Mouse (Mus musculus) spleen, adult 2 months (tissue): ENCODE results near the gene Gm20716.

Experiments
- CTCF ChIP-seq: fragments of 200-500 bp; IDR thresholded peaks from 2 replicates; pipeline ENCODE4 v1.5.1; 2011; ENCODE audit warnings: mild to moderate bottlenecking, inconsistent platforms; ENCODE audit not compliant: insufficient read depth, insufficient read length, insufficient replicate concordance; ENCODE audit errors: extremely low read depth
- POLR2A ChIP-seq: fragments of 200-500 bp; IDR thresholded peaks from 2 replicates; pipeline ENCODE4 v1.6.1; 2011; ENCODE audit warnings: low read depth, low read length, inconsistent platforms

DNA sequence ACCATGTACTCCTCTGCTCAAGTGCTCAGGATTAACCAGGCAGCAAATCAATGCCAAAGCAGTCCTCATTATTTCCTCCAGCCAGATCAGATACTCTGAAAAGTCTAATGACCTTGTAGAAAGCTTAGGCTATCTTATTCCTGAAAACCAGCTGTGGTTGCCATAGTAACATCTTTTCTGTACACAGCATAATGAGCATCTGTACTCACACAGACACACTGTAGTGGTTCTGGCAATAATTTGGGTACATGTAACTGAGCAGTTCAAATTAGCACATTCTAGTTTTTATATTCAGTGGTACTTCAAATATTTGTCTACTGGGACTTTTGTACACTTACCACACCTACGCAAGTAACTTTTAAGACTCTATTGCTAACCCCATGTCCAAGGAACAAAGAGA, 31.7 kb downstream of the Gm20716 start:
- TF ChIP-seq CTCF = no peak
- no peak for TF ChIP-seq POLR2A
